Mouse (Mus musculus): ENCODE results near the gene Dynlt1f. TPM values are rescaled to one million over a fixed set of nuclear protein-coding genes. Genes with fewer than 3 reads are reported as not detected.
"Not testable (repeated sequence)": the region's sequence is repeated elsewhere in the genome, so short reads cannot be mapped to it uniquely, and the experiment has no call there.

The Dynlt1f gene
- 145 and 154 TPM in 2 replicates for polyA plus RNA-seq (2012; rRNA removed)

GRCm38 (mm10) chr17:6655567-6656281, at the start of gene Dynlt1f:
Gene Dynlt1f, minus strand, starts transcription at chr17:6655900.
- DNase-seq, result peak; percentile 75
- not testable (repeated sequence) for H3K4me1 ChIP-seq (replicated peaks; ENCODE audit: control insufficient read depth, insufficient read depth, low read length); H3K27me3 ChIP-seq (ENCODE audit: control insufficient read depth, insufficient read depth, low read length); H3K36me3 ChIP-seq (ENCODE audit: control insufficient read depth, insufficient read depth, low read length)
- Histone ChIP-seq H3K27ac (ENCODE audit: control insufficient read depth, insufficient read depth, low read length) (peak within 1 kb of the TSS; percentile 87), H3K4me3 (ENCODE audit: control insufficient read depth, insufficient read depth, low read length) (peak within 1 kb of the TSS; percentile 45)
- 2% methylated on average over 25 of the region's 33 CpGs for whole genome bisulfite sequencing

GRCm38 (mm10) chr17:6703381-6704270, 47.9 kb upstream of the Dynlt1f start:
- 91% methylated on average over 9 of the region's 9 CpGs for WGBS

GRCm38 (mm10) chr17:6702625-6703221, 47.0 kb upstream of the Dynlt1f start:
- 37% methylated on average over 2 of the region's 8 CpGs for WGBS
- DNase-seq, result not testable (repeated sequence)

More at GRCm38 (mm10) chr17:6703381-6704270, 47.9 kb upstream of the Dynlt1f start:
- not testable (repeated sequence) for H3K4me1 ChIP-seq (replicated peaks; ENCODE audit: control insufficient read depth, insufficient read depth, low read length); DNase-seq; H3K36me3 ChIP-seq (ENCODE audit: control insufficient read depth, insufficient read depth, low read length); H3K27me3 ChIP-seq (ENCODE audit: control insufficient read depth, insufficient read depth, low read length); H3K27ac ChIP-seq (ENCODE audit: control insufficient read depth, insufficient read depth, low read length); H3K4me3 ChIP-seq (ENCODE audit: control insufficient read depth, insufficient read depth, low read length)

GRCm38 (mm10) chr17:6700077-6700476, 44.4 kb upstream of the Dynlt1f start:
- H3K4me1 ChIP-seq (replicated peaks; ENCODE audit: control insufficient read depth, insufficient read depth, low read length); H3K27me3 ChIP-seq (ENCODE audit: control insufficient read depth, insufficient read depth, low read length); H3K36me3 ChIP-seq (ENCODE audit: control insufficient read depth, insufficient read depth, low read length); H3K27ac ChIP-seq (ENCODE audit: control insufficient read depth, insufficient read depth, low read length); H3K4me3 ChIP-seq (ENCODE audit: control insufficient read depth, insufficient read depth, low read length); DNase-seq: not testable (repeated sequence)
- 64% methylated on average over 4 of the region's 7 CpGs for WGBS

More at GRCm38 (mm10) chr17:6702625-6703221, 47.0 kb upstream of the Dynlt1f start:
- H3K36me3 ChIP-seq (ENCODE audit: control insufficient read depth, insufficient read depth, low read length); H3K4me1 ChIP-seq (replicated peaks; ENCODE audit: control insufficient read depth, insufficient read depth, low read length); H3K4me3 ChIP-seq (ENCODE audit: control insufficient read depth, insufficient read depth, low read length); H3K27me3 ChIP-seq (ENCODE audit: control insufficient read depth, insufficient read depth, low read length); H3K27ac ChIP-seq (ENCODE audit: control insufficient read depth, insufficient read depth, low read length): not testable (repeated sequence)

- not testable (repeated sequence) for H3K27ac ChIP-seq (ENCODE audit: control insufficient read depth, insufficient read depth, low read length); H3K27me3 ChIP-seq (ENCODE audit: control insufficient read depth, insufficient read depth, low read length)
These were observed 43.8 kb upstream of the Dynlt1f start for GRCm38 (mm10) chr17:6699502-6699901.

GRCm38 (mm10) chr17:6697224-6697775, 41.6 kb upstream of the Dynlt1f start:
- H3K36me3 ChIP-seq (ENCODE audit: control insufficient read depth, insufficient read depth, low read length), result not testable (repeated sequence)
- peak; percentile 60 for DNase-seq
- WGBS, result 43% methylated on average over 4 of the region's 4 CpGs

More at GRCm38 (mm10) chr17:6699502-6699901, 43.8 kb upstream of the Dynlt1f start:
- H3K4me3 ChIP-seq (ENCODE audit: control insufficient read depth, insufficient read depth, low read length); DNase-seq; H3K36me3 ChIP-seq (ENCODE audit: control insufficient read depth, insufficient read depth, low read length); H3K4me1 ChIP-seq (replicated peaks; ENCODE audit: control insufficient read depth, insufficient read depth, low read length): not testable (repeated sequence)
- 96% methylated on average over 9 of the region's 9 CpGs for WGBS

GRCm38 (mm10) chr17:6696521-6696920, 40.8 kb upstream of the Dynlt1f start:
- not testable (repeated sequence) for H3K36me3 ChIP-seq (ENCODE audit: control insufficient read depth, insufficient read depth, low read length); DNase-seq; H3K4me3 ChIP-seq (ENCODE audit: control insufficient read depth, insufficient read depth, low read length); H3K4me1 ChIP-seq (replicated peaks; ENCODE audit: control insufficient read depth, insufficient read depth, low read length); H3K27ac ChIP-seq (ENCODE audit: control insufficient read depth, insufficient read depth, low read length); H3K27me3 ChIP-seq (ENCODE audit: control insufficient read depth, insufficient read depth, low read length)
- 84% methylated on average over 8 of the region's 8 CpGs for WGBS

More at GRCm38 (mm10) chr17:6697224-6697775, 41.6 kb upstream of the Dynlt1f start:
- not testable (repeated sequence) for H3K27me3 ChIP-seq (ENCODE audit: control insufficient read depth, insufficient read depth, low read length); H3K4me3 ChIP-seq (ENCODE audit: control insufficient read depth, insufficient read depth, low read length); H3K4me1 ChIP-seq (replicated peaks; ENCODE audit: control insufficient read depth, insufficient read depth, low read length); H3K27ac ChIP-seq (ENCODE audit: control insufficient read depth, insufficient read depth, low read length)
- peak; percentile 54; the same call in 1 of the 2 replicates for TF ChIP-seq CTCF (IDR thresholded peaks at IDR 0.05; ENCODE audit: borderline replicate concordance, control insufficient read depth, extremely low read depth, insufficient read depth, low read length, poor library complexity)

GRCm38 (mm10) chr17:6695712-6696111, 40.0 kb upstream of the Dynlt1f start:
- WGBS, result 93% methylated on average over 9 of the region's 9 CpGs
- DNase-seq; H3K4me1 ChIP-seq (replicated peaks; ENCODE audit: control insufficient read depth, insufficient read depth, low read length); H3K27ac ChIP-seq (ENCODE audit: control insufficient read depth, insufficient read depth, low read length); H3K36me3 ChIP-seq (ENCODE audit: control insufficient read depth, insufficient read depth, low read length); H3K4me3 ChIP-seq (ENCODE audit: control insufficient read depth, insufficient read depth, low read length); H3K27me3 ChIP-seq (ENCODE audit: control insufficient read depth, insufficient read depth, low read length): not testable (repeated sequence)

- not testable (repeated sequence) for H3K4me3 ChIP-seq (ENCODE audit: control insufficient read depth, insufficient read depth, low read length); H3K36me3 ChIP-seq (ENCODE audit: control insufficient read depth, insufficient read depth, low read length); H3K27me3 ChIP-seq (ENCODE audit: control insufficient read depth, insufficient read depth, low read length); H3K27ac ChIP-seq (ENCODE audit: control insufficient read depth, insufficient read depth, low read length)
- peaks cover 25% of the 10 kb centered on the region for H3K4me1 ChIP-seq (replicated peaks; ENCODE audit: control insufficient read depth, insufficient read depth, low read length)
- DNase-seq, result peak; percentile 97
- 15% methylated on average over 2 of the region's 2 CpGs for WGBS
These were observed 35.9 kb upstream of the Dynlt1f start for GRCm38 (mm10) chr17:6691596-6691995.

- not testable (repeated sequence) for H3K27me3 ChIP-seq (ENCODE audit: control insufficient read depth, insufficient read depth, low read length); H3K4me3 ChIP-seq (ENCODE audit: control insufficient read depth, insufficient read depth, low read length); H3K36me3 ChIP-seq (ENCODE audit: control insufficient read depth, insufficient read depth, low read length)
- DNase-seq, result peak; percentile 52
- WGBS, result 78% methylated on average over 4 of the region's 4 CpGs
- Histone ChIP-seq H3K27ac (ENCODE audit: control insufficient read depth, insufficient read depth, low read length) (peak overlapping the region; percentile 62), H3K4me1 (replicated peaks; ENCODE audit: control insufficient read depth, insufficient read depth, low read length) (peaks cover 27% of the 10 kb centered on the region)
These were observed 33.6 kb upstream of the Dynlt1f start for GRCm38 (mm10) chr17:6689344-6689743.

Data from thymus, adult 2 months (tissue).